ENCODE assay signal across 36 mouse cellular contexts in the genomic region with DNA sequence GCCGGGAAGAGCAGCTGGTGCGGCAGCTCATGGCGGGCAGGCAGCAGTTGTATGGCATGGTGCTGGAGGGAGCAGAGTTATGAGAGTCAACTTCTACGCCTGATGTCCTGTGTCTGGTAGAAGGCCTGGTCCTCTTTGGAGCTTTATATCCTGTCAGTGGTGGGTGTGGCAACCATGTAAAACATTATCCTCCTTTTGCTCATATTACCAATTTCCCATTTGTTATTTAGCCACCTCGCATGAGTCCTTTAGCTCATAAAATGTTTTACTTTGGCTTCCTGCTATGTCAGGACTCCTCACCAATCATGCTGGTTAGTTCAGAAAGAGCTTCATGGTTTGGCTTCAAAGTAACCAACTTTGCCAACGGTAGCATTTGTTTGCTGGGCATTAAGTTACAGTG. TPM values are rescaled to one million over a fixed set of nuclear protein-coding genes. Genes with fewer than 3 reads are reported as not detected.
"Had no signal": no experiment of that assay in that cellular context is flagged by ENCODE, and none has a peak within 500 bp of the region (broad histone marks: within the 10 kb centered on the region; RNA-seq: fewer than 3 reads in every experiment).

A gene (minus strand): TSS at position 101 of the 400 bp plus-strand sequence.

- H3K27ac ChIP-seq: limb, embryonic 10.5 days; limb, embryonic 12.5 days; limb, embryonic 13.5 days; limb, embryonic 15.5 days; liver, embryonic 12.5 days; liver, embryonic 13.5 days; liver, embryonic 14.5 days; liver, embryonic 15.5 days; lung, embryonic 15.5 days; macrophage; midbrain, embryonic 10.5 days; midbrain, embryonic 12.5 days; midbrain, embryonic 13.5 days; midbrain, embryonic 15.5 days; neural tube, embryonic 12.5 days had no signal

- H3K36me3 ChIP-seq: limb, embryonic 10.5 days; limb, embryonic 12.5 days; limb, embryonic 13.5 days; limb, embryonic 15.5 days; liver, embryonic 12.5 days; liver, embryonic 13.5 days; liver, embryonic 15.5 days; lung, embryonic 15.5 days; midbrain, embryonic 10.5 days; midbrain, embryonic 12.5 days; midbrain, embryonic 13.5 days; midbrain, embryonic 15.5 days; neural tube, embryonic 12.5 days had no signal

- H3K4me1 ChIP-seq: limb, embryonic 10.5 days; limb, embryonic 12.5 days; limb, embryonic 13.5 days; limb, embryonic 15.5 days; liver, embryonic 12.5 days; liver, embryonic 13.5 days; liver, embryonic 15.5 days; lung, embryonic 15.5 days; megakaryocyte, embryonic 14.5 days; midbrain, embryonic 12.5 days; midbrain, embryonic 15.5 days; neural tube, embryonic 12.5 days had no signal

- H3K9ac ChIP-seq: limb, embryonic 12.5 days; limb, embryonic 13.5 days; limb, embryonic 15.5 days; liver, embryonic 12.5 days; liver, embryonic 13.5 days; liver, embryonic 14.5 days; liver, embryonic 15.5 days; liver, postnatal 0 days; lung, embryonic 14.5 days; lung, embryonic 15.5 days; midbrain, embryonic 12.5 days; midbrain, embryonic 13.5 days; midbrain, embryonic 15.5 days; neural tube, embryonic 12.5 days had no signal

- H3K4me2 ChIP-seq: limb, embryonic 12.5 days; limb, embryonic 13.5 days; limb, embryonic 15.5 days; liver, embryonic 11.5 days; liver, embryonic 12.5 days; liver, embryonic 13.5 days; liver, embryonic 15.5 days; lung, embryonic 14.5 days; lung, embryonic 15.5 days; midbrain, embryonic 11.5 days; midbrain, embryonic 12.5 days; midbrain, embryonic 13.5 days; midbrain, embryonic 15.5 days; neural tube, embryonic 12.5 days had no signal

- H3K9me3 ChIP-seq: limb, embryonic 10.5 days; limb, embryonic 12.5 days; limb, embryonic 13.5 days; limb, embryonic 15.5 days; liver, embryonic 12.5 days; liver, embryonic 13.5 days; liver, embryonic 15.5 days; lung, embryonic 15.5 days; megakaryocyte, embryonic 14.5 days; midbrain, embryonic 10.5 days; midbrain, embryonic 12.5 days; midbrain, embryonic 13.5 days; midbrain, embryonic 15.5 days; neural tube, embryonic 12.5 days had no signal

- ATAC-seq: liver, embryonic 12.5 days; liver, postnatal 0 days; lung, postnatal 0 days; midbrain, embryonic 13.5 days; midbrain, embryonic 15.5 days; midbrain, embryonic 16.5 days had no signal

- H3K27me3 ChIP-seq: limb, embryonic 12.5 days; limb, embryonic 13.5 days; limb, embryonic 15.5 days; liver, embryonic 12.5 days; liver, embryonic 13.5 days; liver, embryonic 15.5 days; lung, embryonic 15.5 days; midbrain, embryonic 12.5 days; midbrain, embryonic 13.5 days; midbrain, embryonic 15.5 days; neural tube, embryonic 12.5 days had no signal

- DNase-seq: left cerebral cortex, postnatal 4 days; liver; liver, embryonic 13.5 days; liver, postnatal 0 days; lung, adult 18-20 months; lung, adult 2 months; lung, embryonic 14.5 days; lung, postnatal 10 days; lung, postnatal 14 days; lung, postnatal 36 days; lung, postnatal 4 days; midbrain, embryonic 14.5 days had no signal

- H3K4me3 ChIP-seq: limb, embryonic 10.5 days; limb, embryonic 12.5 days; limb, embryonic 13.5 days; limb, embryonic 15.5 days; liver, embryonic 12.5 days; liver, embryonic 13.5 days; liver, embryonic 15.5 days; lung, embryonic 15.5 days; megakaryocyte, embryonic 14.5 days; midbrain, embryonic 10.5 days; midbrain, embryonic 12.5 days; midbrain, embryonic 13.5 days; midbrain, embryonic 15.5 days; myocyte; neural tube, embryonic 12.5 days had no signal

RNA-seq across cellular contexts. Expression of the gene that starts here (rescaled TPM):
- polyA plus RNA-seq: limb, embryonic 10.5 days; liver, adult 2 months; liver, embryonic 11.5 days; liver, embryonic 12.5 days; liver, embryonic 13.5 days; liver, embryonic 14.5 days; liver, embryonic 15.5 days; liver, embryonic 16.5 days; liver, postnatal 0 days; lung, adult 2 months; lung, embryonic 14.5 days; lung, embryonic 15.5 days; lung, embryonic 16.5 days; macrophage; midbrain, embryonic 10.5 days; midbrain, embryonic 11.5 days; midbrain, embryonic 12.5 days; midbrain, embryonic 13.5 days; midbrain, embryonic 14.5 days; midbrain, embryonic 15.5 days; neural tube, embryonic 11.5 days; neural tube, embryonic 12.5 days had no signal
